Mouse (Mus musculus) forebrain, embryonic 16.5 days (tissue): ENCODE measurements around the gene Plcl1. TPM values are rescaled to one million over a fixed set of nuclear protein-coding genes. Genes with fewer than 3 reads are reported as not detected.
"Not testable (repeated sequence)": the region's sequence is repeated elsewhere in the genome, so short reads cannot be mapped to it uniquely, and the experiment has no call there.

ENCODE experiments used
- ATAC-seq: fragments of 200-750 bp; cut with Nextera tagmentation; 2 replicates; pipeline ENCODE4 v1.8.0; 2017; ENCODE audit warnings: mild to moderate bottlenecking, moderate library complexity
- H3K27ac ChIP-seq: fragments of 300-500 bp; sonication (generic); 2 replicates; pipeline ENCODE4 v1.5.1; 2014; ENCODE audit warnings: low read length, control low read depth
- H3K27me3 ChIP-seq: fragments of 300-500 bp; sonication (generic); replicated peaks from 2 replicates; pipeline ENCODE4 v1.6.1; 2014; ENCODE audit warnings: low read length; ENCODE audit not compliant: control insufficient read depth, insufficient read depth
- H3K36me3 ChIP-seq: fragments of 300-500 bp; sonication (generic); 2 replicates; pipeline ENCODE4 v1.6.1; 2014; ENCODE audit not compliant: control insufficient read depth, insufficient read depth
- H3K4me1 ChIP-seq: fragments of 300-500 bp; sonication (generic); replicated peaks from 2 replicates; pipeline ENCODE4 v1.6.1; 2014; ENCODE audit warnings: low read length; ENCODE audit not compliant: control insufficient read depth, insufficient read depth
- H3K4me2 ChIP-seq: fragments of 300-500 bp; sonication (generic); 2 replicates; pipeline ENCODE4 v1.6.1; 2014; ENCODE audit warnings: mild to moderate bottlenecking, low read length, control low read depth
- H3K4me3 ChIP-seq: fragments of 300-500 bp; sonication (generic); replicated peaks from 2 replicates; pipeline ENCODE4 v1.5.1; 2014; ENCODE audit warnings: mild to moderate bottlenecking, low read length, control low read depth
- H3K9ac ChIP-seq: fragments of 300-500 bp; sonication (generic); replicated peaks from 2 replicates; pipeline ENCODE4 v1.6.1; 2014; ENCODE audit warnings: low read depth, low read length, control low read depth
- H3K9me3 ChIP-seq: fragments of 300-500 bp; sonication (generic); 2 replicates; pipeline ENCODE4 v1.6.1; 2016; ENCODE audit warnings: low read length; ENCODE audit not compliant: control insufficient read depth
- WGBS: fragments of 180-500 bp; shearing (Covaris S2); extraction: QIAGEN DNeasy Blood & Tissue Kit; methylation state at CpG from one replicate; pipeline ENCODE4 v1.1.7; 2014; 5-methylcytosine and 5-hydroxymethylcytosine counted together
- polyA plus RNA-seq: library from polyadenylated mRNA; unstranded; fragments of >200 nt; fragmentation: Nextera tagmentation; extraction: Ambion mirVana; gene quantifications from 2 replicates; pipeline ENCODE4 v1.2.1, GENCODE M21; 2015

Plcl1 gene
- polyA plus RNA-seq, 1 experiment from 2014 or later = 5.0 TPM

GRCm38 (mm10) chr1:55448104-55448503 is 42.4 kb downstream of the Plcl1 start:
- no peaks in the 10 kb centered on the region for H3K4me1 ChIP-seq
- ATAC-seq = no peak
- no peak overlapping the region for H3K27ac ChIP-seq
- H3K9ac ChIP-seq = no peak overlapping the region
- H3K27me3 ChIP-seq = no peaks in the 10 kb centered on the region
- WGBS = 65% methylated on average over 1 of the region's 1 CpGs
- H3K4me2 ChIP-seq = no peak overlapping the region
- no peaks in the 10 kb centered on the region for H3K9me3 ChIP-seq
- no peak overlapping the region for H3K4me3 ChIP-seq
- no peaks in the 10 kb centered on the region for H3K36me3 ChIP-seq

GRCm38 (mm10) chr1:55449779-55450178 is 44.1 kb downstream of the Plcl1 start:
- H3K27me3 ChIP-seq = no peaks in the 10 kb centered on the region
- H3K27ac ChIP-seq = no peak overlapping the region
- ATAC-seq = no peak
- no peaks in the 10 kb centered on the region for H3K36me3 ChIP-seq
- no peak overlapping the region for H3K4me2 ChIP-seq
- 71% methylated on average over 3 of the region's 3 CpGs for WGBS
- no peaks in the 10 kb centered on the region; the same call in 1 of the 2 replicates for H3K4me1 ChIP-seq
- no peak overlapping the region for H3K4me3 ChIP-seq
- no peaks in the 10 kb centered on the region for H3K9me3 ChIP-seq
- H3K9ac ChIP-seq = no peak overlapping the region

DNA sequence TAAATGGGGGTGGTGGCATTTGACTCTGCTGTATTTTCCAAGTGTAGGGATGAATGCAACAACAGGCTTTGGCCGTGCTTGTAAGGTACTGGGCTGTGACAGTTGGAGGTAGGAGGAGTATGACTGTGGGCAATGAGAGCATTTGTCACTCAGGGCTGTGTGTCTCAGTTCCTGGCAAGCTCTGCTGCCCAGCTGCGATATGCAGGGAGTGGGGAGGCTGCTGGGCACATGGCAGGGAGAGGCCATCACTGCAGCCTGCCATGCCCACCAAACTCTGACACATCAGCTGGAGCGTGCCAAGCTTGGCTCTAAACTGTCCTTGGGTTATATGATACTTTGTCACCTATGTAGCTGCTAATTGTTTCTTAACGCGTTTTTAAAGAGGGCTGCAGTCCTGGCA is 48.4 kb downstream of the Plcl1 start:
- H3K9me3 ChIP-seq = no peaks in the 10 kb centered on the region
- no peaks in the 10 kb centered on the region for H3K36me3 ChIP-seq
- no peak overlapping the region for H3K4me3 ChIP-seq
- ATAC-seq = peak; percentile 89
- H3K9ac ChIP-seq = no peak overlapping the region
- WGBS = 45% methylated on average over 5 of the region's 5 CpGs
- no peak overlapping the region for H3K27ac ChIP-seq
- H3K27me3 ChIP-seq = no peaks in the 10 kb centered on the region
- H3K4me1 ChIP-seq = no peaks in the 10 kb centered on the region; the same call in 1 of the 2 replicates
- H3K4me2 ChIP-seq = no peak overlapping the region

DNA sequence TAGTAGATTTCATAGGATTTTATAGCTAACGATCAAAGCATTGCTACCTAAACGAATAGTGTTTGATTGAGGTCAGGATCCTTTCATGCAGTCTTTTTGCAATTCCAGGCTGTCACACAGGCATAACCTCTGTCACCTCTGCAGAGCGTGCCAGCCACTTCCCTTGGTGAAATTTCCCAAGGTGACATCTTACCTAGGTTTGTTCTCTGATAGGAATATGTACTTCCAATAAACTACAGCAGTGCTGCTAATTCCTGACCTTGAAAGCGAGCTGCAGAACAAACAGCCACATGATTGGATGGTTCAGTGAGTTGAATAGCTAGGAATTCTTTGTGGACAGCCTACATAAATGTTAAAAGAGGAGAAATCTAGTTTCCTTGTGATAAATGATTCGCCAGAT is 56.6 kb downstream of the Plcl1 start:
- no peaks in the 10 kb centered on the region for H3K9me3 ChIP-seq
- no peaks in the 10 kb centered on the region for H3K27me3 ChIP-seq
- no peak overlapping the region for H3K4me3 ChIP-seq
- no peaks in the 10 kb centered on the region for H3K4me1 ChIP-seq
- ATAC-seq = no peak
- no peak overlapping the region for H3K4me2 ChIP-seq
- no peaks in the 10 kb centered on the region for H3K36me3 ChIP-seq
- WGBS = 62% methylated on average over 5 of the region's 5 CpGs
- no peak overlapping the region for H3K9ac ChIP-seq
- no peak overlapping the region for H3K27ac ChIP-seq

- H3K36me3 ChIP-seq = no peaks in the 10 kb centered on the region
- WGBS = 88% methylated on average over 9 of the region's 9 CpGs
- no peaks in the 10 kb centered on the region for H3K4me1 ChIP-seq
- no peak overlapping the region for H3K4me3 ChIP-seq
- H3K27ac ChIP-seq = no peak overlapping the region
- H3K4me2 ChIP-seq = no peak overlapping the region
- no peaks in the 10 kb centered on the region for H3K9me3 ChIP-seq
- no peak overlapping the region for H3K9ac ChIP-seq
- no peaks in the 10 kb centered on the region for H3K27me3 ChIP-seq
- no peak for ATAC-seq
Observed at GRCm38 (mm10) chr1:55473756-55474155, 68.0 kb downstream of the Plcl1 start.

GRCm38 (mm10) chr1:55474976-55475375 is 69.3 kb downstream of the Plcl1 start:
- H3K9me3 ChIP-seq = no peaks in the 10 kb centered on the region
- no peaks in the 10 kb centered on the region for H3K27me3 ChIP-seq
- no peak overlapping the region for H3K4me3 ChIP-seq
- H3K4me1 ChIP-seq = no peaks in the 10 kb centered on the region
- ATAC-seq = no peak
- no peaks in the 10 kb centered on the region for H3K36me3 ChIP-seq
- 84% methylated on average over 7 of the region's 7 CpGs for WGBS
- H3K4me2 ChIP-seq = no peak overlapping the region
- H3K27ac ChIP-seq = no peak overlapping the region
- no peak overlapping the region for H3K9ac ChIP-seq

DNA sequence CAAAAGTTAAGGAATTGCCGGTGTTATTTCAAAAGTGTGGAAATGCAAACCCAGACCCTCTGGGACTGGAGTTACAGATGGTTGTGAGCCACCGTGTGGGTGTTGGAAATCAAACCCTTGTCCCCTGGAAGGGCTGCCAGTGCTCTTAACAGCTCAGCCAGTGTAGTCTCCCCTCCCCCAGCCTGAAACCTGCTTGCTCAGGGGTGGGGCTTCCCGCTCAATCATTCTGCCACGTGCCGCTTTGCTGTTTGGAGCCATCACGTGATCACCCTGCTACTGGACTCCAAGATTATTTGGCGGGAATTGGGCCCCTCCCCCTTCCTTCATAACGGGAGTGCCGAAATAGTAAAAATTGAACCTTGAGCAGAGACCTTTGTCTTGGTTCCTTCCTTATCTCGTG is 81.7 kb downstream of the Plcl1 start:
- not testable (repeated sequence) for H3K9me3 ChIP-seq, H3K4me3 ChIP-seq
- WGBS = 87% methylated on average over 10 of the region's 10 CpGs

GRCm38 (mm10) chr1:55488261-55488660 is 82.5 kb downstream of the Plcl1 start:
- 84% methylated on average over 2 of the region's 2 CpGs for WGBS
- H3K27ac ChIP-seq = no peak overlapping the region
- no peak for ATAC-seq
- no peaks in the 10 kb centered on the region for H3K36me3 ChIP-seq
- H3K9me3 ChIP-seq = no peaks in the 10 kb centered on the region
- peaks cover 3% of the 10 kb centered on the region; the same call in 1 of the 2 replicates for H3K4me1 ChIP-seq
- no peak overlapping the region for H3K4me3 ChIP-seq
- H3K9ac ChIP-seq = no peak overlapping the region
- no peak overlapping the region for H3K4me2 ChIP-seq
- H3K27me3 ChIP-seq = no peaks in the 10 kb centered on the region

More for the DNA sequence above, 81.7 kb downstream of the Plcl1 start:
- ATAC-seq, H3K4me1 ChIP-seq, H3K4me2 ChIP-seq, H3K27ac ChIP-seq, H3K27me3 ChIP-seq, H3K36me3 ChIP-seq, H3K9ac ChIP-seq: not testable (repeated sequence)

GRCm38 (mm10) chr1:55489355-55489754 is 83.6 kb downstream of the Plcl1 start:
- H3K36me3 ChIP-seq = no peaks in the 10 kb centered on the region
- H3K4me3 ChIP-seq = no peak overlapping the region
- no peaks in the 10 kb centered on the region for H3K27me3 ChIP-seq
- H3K4me1 ChIP-seq = peaks cover 3% of the 10 kb centered on the region; the same call in 1 of the 2 replicates
- no peak overlapping the region for H3K27ac ChIP-seq
- no peak overlapping the region for H3K4me2 ChIP-seq
- peak; percentile 95 for ATAC-seq
- no peak overlapping the region for H3K9ac ChIP-seq
- no peaks in the 10 kb centered on the region for H3K9me3 ChIP-seq
- 19% methylated on average over 6 of the region's 6 CpGs for WGBS

- Histone ChIP-seq H3K4me3 (no peak overlapping the region), H3K9ac (no peak overlapping the region), H3K36me3 (no peaks in the 10 kb centered on the region), H3K27ac (no peak overlapping the region), H3K27me3 (no peaks in the 10 kb centered on the region), H3K4me2 (no peak overlapping the region), H3K4me1 (peaks cover 10% of the 10 kb centered on the region), H3K9me3 (no peaks in the 10 kb centered on the region)
- ATAC-seq = no peak
- 33% methylated on average over 1 of the region's 1 CpGs for WGBS
Observed at GRCm38 (mm10) chr1:55499872-55500271, 94.2 kb downstream of the Plcl1 start.
